Mouse (Mus musculus) liver, embryonic 18 days (tissue): Measurements from ENCODE around the gene Abcc9. TPM values are rescaled to one million over a fixed set of nuclear protein-coding genes. Genes with fewer than 3 reads are reported as not detected.

ENCODE experiments used
- polyA plus RNA-seq: library from polyadenylated mRNA; depleted of rRNA; stranded (reverse); fragments of >200 nt; gene quantifications from 2 replicates; pipeline ENCODE4 v1.2.3, GENCODE M21; 2012; rRNA removed

The Abcc9 gene
- 3.3 and 3.5 TPM in 2 replicates for polyA plus RNA-seq

DNA sequence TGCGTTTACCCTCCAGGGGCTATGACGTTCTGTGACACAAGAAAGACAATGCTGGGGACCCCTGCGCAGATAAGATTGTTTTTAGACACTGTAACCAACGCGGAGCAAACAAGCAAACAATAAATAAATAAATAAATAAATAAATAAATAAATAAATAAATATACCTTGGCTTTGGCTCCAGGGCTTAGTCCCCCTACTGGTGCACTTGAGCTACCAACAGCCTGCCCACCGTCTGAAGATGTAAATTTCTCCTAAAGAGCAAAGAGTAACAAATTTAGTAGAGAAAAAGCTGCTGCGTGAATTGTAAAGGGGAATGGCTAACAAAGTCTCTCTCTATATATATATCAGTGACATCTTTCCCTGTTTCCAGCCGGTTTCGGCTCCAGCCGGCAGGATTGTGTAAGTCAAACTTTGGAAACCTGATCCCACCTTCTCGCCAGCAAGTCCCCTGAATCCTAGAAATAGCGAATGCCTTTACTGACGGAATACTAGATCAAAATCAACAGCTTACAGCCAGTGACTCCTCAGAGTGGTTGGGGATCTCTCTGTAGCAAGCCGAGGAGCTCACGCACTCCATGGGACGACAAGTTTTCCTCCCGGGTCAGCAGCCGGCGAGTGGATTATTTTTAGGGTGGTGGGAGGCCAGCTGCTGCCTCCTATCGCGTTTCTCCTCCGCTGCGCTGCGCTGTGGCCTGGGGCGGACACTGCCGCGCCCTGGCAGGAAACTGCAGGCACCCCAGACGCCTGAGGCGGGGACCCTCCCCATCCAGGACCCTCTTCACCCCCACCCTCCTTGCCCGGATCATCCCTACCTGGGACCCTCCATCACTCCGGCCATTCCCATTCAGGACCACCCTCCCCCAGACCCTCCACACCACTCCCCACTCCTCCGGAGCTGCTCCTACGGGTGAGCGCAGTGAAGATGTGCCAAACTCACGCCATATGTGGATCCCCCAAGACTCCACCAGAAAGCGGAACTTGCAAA lies at the start of gene Abcc9:
Gene Abcc9, minus strand, starts transcription at position 664 of the 986 bp plus-strand sequence.

GRCm38 (mm10) chr6:142571055-142571618 lies 131.0 kb downstream of the Abcc9 start, which contains the start of gene Kcnj8:
Gene Kcnj8, minus strand, starts transcription at chr6:142571614.

Other genes starting within 250 kb of the Abcc9 start
- 80.3 and 82.5 TPM in 2 replicates for gene Gys2, start 229.2 kb downstream of the Abcc9 start, polyA plus RNA-seq
- gene Ldhb, start 194.4 kb downstream of the Abcc9 start, polyA plus RNA-seq, result 10.7 and 12.4 TPM in 2 replicates
- 3.2 TPM in 2 replicates for gene Kcnj8, start 130.7 kb downstream of the Abcc9 start, polyA plus RNA-seq
- 60.1 and 61.8 TPM in 2 replicates for gene Cmas, start 54.4 kb upstream of the Abcc9 start, polyA plus RNA-seq
- 0.02 TPM in 1 of 2 replicates, not detected in the other for gene Sult6b2, start 102.2 kb upstream of the Abcc9 start, polyA plus RNA-seq